In genomic region chr11:112987782-112988181, GRCm38 (mm10) we compare ENCODE assay signal across 10 mouse cellular contexts.
DNase-seq lines count a peak whose midpoint lies in the region; ATAC-seq and TF ChIP-seq lines count a peak whose summit lies in the region.
"Had no signal": no experiment of that assay in that cellular context is flagged by ENCODE, and none has a peak within 500 bp of the region (broad histone marks: within the 10 kb centered on the region; RNA-seq: fewer than 3 reads in every experiment).

No protein-coding gene starts in this region.

- H3K9ac ChIP-seq in liver, embryonic 16.5 days (ENCODE audit: low read depth, low read length): no peak overlapping the region
- no peak overlapping the region for H3K9ac ChIP-seq in liver, embryonic 11.5 days (ENCODE audit: low read depth, low read length)
- no peak overlapping the region for H3K9ac ChIP-seq in stomach, postnatal 0 days (ENCODE audit: low read length)
- H3K9ac ChIP-seq: midbrain, embryonic 13.5 days; neural tube, embryonic 15.5 days had no signal

- 47% methylated on average over 7 of the region's 7 CpGs for WGBS in liver, embryonic 16.5 days (ENCODE audit: insufficient replicate concordance)
- 65% methylated on average over 7 of the region's 7 CpGs for WGBS in liver, embryonic 11.5 days
- WGBS in kidney, adult 2 months: 49% methylated on average over 7 of the region's 7 CpGs
- 64% methylated on average over 7 of the region's 7 CpGs for WGBS in stomach, postnatal 0 days

- H3K27me3 ChIP-seq in liver, embryonic 16.5 days (ENCODE audit: control insufficient read depth, insufficient read depth, low read depth, low read length): no peaks in the 10 kb centered on the region
- H3K27me3 ChIP-seq in liver, embryonic 11.5 days (replicated peaks; ENCODE audit: control insufficient read depth, insufficient read depth, low read length): no peaks in the 10 kb centered on the region
- H3K27me3 ChIP-seq in kidney, adult 2 months (replicated peaks; ENCODE audit: control insufficient read depth, insufficient read depth, low read length): no peaks in the 10 kb centered on the region
- H3K27me3 ChIP-seq in stomach, postnatal 0 days (ENCODE audit: control insufficient read depth, insufficient read depth, low read length): no peaks in the 10 kb centered on the region
- H3K27me3 ChIP-seq: midbrain, embryonic 13.5 days; neural tube, embryonic 15.5 days had no signal

- H3K4me3 ChIP-seq in liver, embryonic 16.5 days (ENCODE audit: low read depth, low read length): no peak overlapping the region
- no peak overlapping the region for H3K4me3 ChIP-seq in liver, embryonic 11.5 days (ENCODE audit: low read depth, low read length)
- H3K4me3 ChIP-seq in kidney, adult 2 months (ENCODE audit: insufficient read depth, low read depth, low read length): no peak overlapping the region
- H3K4me3 ChIP-seq in stomach, postnatal 0 days (ENCODE audit: low read depth, low read length): no peak overlapping the region
- H3K4me3 ChIP-seq: midbrain, embryonic 13.5 days; neural tube, embryonic 15.5 days had no signal

- no peak for TF ChIP-seq EP300 in stomach, postnatal 0 days (optimal IDR thresholded peaks at IDR 0.05)

- H3K27ac ChIP-seq in liver, embryonic 16.5 days (ENCODE audit: low read length): no peak overlapping the region
- no peak overlapping the region for H3K27ac ChIP-seq in liver, embryonic 11.5 days (ENCODE audit: low read depth, low read length)
- no peak overlapping the region for H3K27ac ChIP-seq in kidney, adult 2 months (ENCODE audit: insufficient read depth, low read depth, low read length)
- H3K27ac ChIP-seq in stomach, postnatal 0 days (replicated peaks): no peak overlapping the region; the same call in 1 of the 2 replicates
- H3K27ac ChIP-seq: midbrain, embryonic 13.5 days; neural tube, embryonic 15.5 days had no signal

- no peak overlapping the region for H3K4me2 ChIP-seq in liver, embryonic 16.5 days (ENCODE audit: low read depth, low read length)
- no peak overlapping the region for H3K4me2 ChIP-seq in liver, embryonic 11.5 days
- H3K4me2 ChIP-seq in stomach, postnatal 0 days (replicated peaks; ENCODE audit: low read depth): no peak overlapping the region
- H3K4me2 ChIP-seq: midbrain, embryonic 13.5 days; neural tube, embryonic 15.5 days had no signal

- DNase-seq in liver, embryonic 11.5 days (ENCODE audit: low spot score): no peak
- DNase-seq in kidney, adult 2 months: peak; percentile 18
- DNase-seq in kidney, postnatal 4 days: peak; percentile 56 to 70
- DNase-seq in stomach, postnatal 0 days (ENCODE audit: low spot score): no peak
- DNase-seq in MN1 (ENCODE audit: low spot score): no peak
- no peak for DNase-seq in cerebellum, postnatal 25 days
- no peak for DNase-seq in spleen, adult 18-20 months

- no peaks in the 10 kb centered on the region for H3K9me3 ChIP-seq in liver, embryonic 16.5 days (replicated peaks; ENCODE audit: control insufficient read depth, low read length)
- H3K9me3 ChIP-seq in liver, embryonic 11.5 days (ENCODE audit: control insufficient read depth, low read length): no peaks in the 10 kb centered on the region
- no peaks in the 10 kb centered on the region for H3K9me3 ChIP-seq in stomach, postnatal 0 days (ENCODE audit: control insufficient read depth, low read length)
- H3K9me3 ChIP-seq: midbrain, embryonic 13.5 days; neural tube, embryonic 15.5 days had no signal

- H3K36me3 ChIP-seq in liver, embryonic 16.5 days (ENCODE audit: control insufficient read depth, insufficient read depth): no peaks in the 10 kb centered on the region
- no peaks in the 10 kb centered on the region for H3K36me3 ChIP-seq in liver, embryonic 11.5 days (ENCODE audit: control insufficient read depth, insufficient read depth, low read length)
- H3K36me3 ChIP-seq in kidney, adult 2 months (ENCODE audit: control insufficient read depth, insufficient read depth, low read length): no peaks in the 10 kb centered on the region
- no peaks in the 10 kb centered on the region for H3K36me3 ChIP-seq in stomach, postnatal 0 days (ENCODE audit: control insufficient read depth, insufficient read depth, low read length)
- H3K36me3 ChIP-seq: midbrain, embryonic 13.5 days; neural tube, embryonic 15.5 days had no signal

- H3K4me1 ChIP-seq in liver, embryonic 16.5 days (ENCODE audit: control insufficient read depth, low read depth, low read length): no peaks in the 10 kb centered on the region
- H3K4me1 ChIP-seq in liver, embryonic 11.5 days (replicated peaks; ENCODE audit: control insufficient read depth, insufficient read depth, low read length): no peaks in the 10 kb centered on the region
- peaks cover 10% of the 10 kb centered on the region; the same call in 1 of the 2 replicates for H3K4me1 ChIP-seq in kidney, adult 2 months (ENCODE audit: control insufficient read depth, insufficient read depth, low read length)
- peaks cover 9% of the 10 kb centered on the region for H3K4me1 ChIP-seq in stomach, postnatal 0 days (replicated peaks; ENCODE audit: control insufficient read depth, insufficient read depth)

- 0 out of 2 replicates have a peak, but pooled peaks have one; percentile 9 for ATAC-seq in liver, embryonic 16.5 days (ENCODE audit: low read depth)
- no peak for ATAC-seq in liver, embryonic 11.5 days (replicated peaks; ENCODE audit: low FRiP score)
- peak; percentile 38; the same call in 1 of the 2 replicates for ATAC-seq in stomach, postnatal 0 days (ENCODE audit: low FRiP score, low TSS enrichment)
- ATAC-seq: midbrain, embryonic 13.5 days had no signal

- TF ChIP-seq CTCF in kidney, adult 2 months (conservative IDR thresholded peaks at IDR 0.05; ENCODE audit: insufficient read depth, insufficient read length, low read depth, low read length): no peak
- TF ChIP-seq CTCF in stomach, postnatal 0 days (IDR thresholded peaks at IDR 0.05; ENCODE audit: low read depth): no peak

- TF ChIP-seq POLR2A in kidney, adult 2 months (IDR thresholded peaks at IDR 0.05; ENCODE audit: low read depth, low read length): no peak

Comparison
In these comparisons a context has a peak if more than half of its experiments do, and no peak if none do; other contexts are left out.
1. DNase-seq: peak in kidney, adult 2 months (single experiment) and kidney, postnatal 4 days (2 of 2); none in liver, embryonic 11.5 days (single experiment), stomach, postnatal 0 days (single experiment), MN1 (single experiment), cerebellum, postnatal 25 days (0 of 2) and spleen, adult 18-20 months (0 of 2).